Mouse (Mus musculus): ENCODE results near the gene Il1r1. TPM values are rescaled to one million over a fixed set of nuclear protein-coding genes. Genes with fewer than 3 reads are reported as not detected.

Gene Il1r1
- polyA plus RNA-seq (2012; rRNA removed) = 0.78 and 1.5 TPM in 2 replicates

DNA sequence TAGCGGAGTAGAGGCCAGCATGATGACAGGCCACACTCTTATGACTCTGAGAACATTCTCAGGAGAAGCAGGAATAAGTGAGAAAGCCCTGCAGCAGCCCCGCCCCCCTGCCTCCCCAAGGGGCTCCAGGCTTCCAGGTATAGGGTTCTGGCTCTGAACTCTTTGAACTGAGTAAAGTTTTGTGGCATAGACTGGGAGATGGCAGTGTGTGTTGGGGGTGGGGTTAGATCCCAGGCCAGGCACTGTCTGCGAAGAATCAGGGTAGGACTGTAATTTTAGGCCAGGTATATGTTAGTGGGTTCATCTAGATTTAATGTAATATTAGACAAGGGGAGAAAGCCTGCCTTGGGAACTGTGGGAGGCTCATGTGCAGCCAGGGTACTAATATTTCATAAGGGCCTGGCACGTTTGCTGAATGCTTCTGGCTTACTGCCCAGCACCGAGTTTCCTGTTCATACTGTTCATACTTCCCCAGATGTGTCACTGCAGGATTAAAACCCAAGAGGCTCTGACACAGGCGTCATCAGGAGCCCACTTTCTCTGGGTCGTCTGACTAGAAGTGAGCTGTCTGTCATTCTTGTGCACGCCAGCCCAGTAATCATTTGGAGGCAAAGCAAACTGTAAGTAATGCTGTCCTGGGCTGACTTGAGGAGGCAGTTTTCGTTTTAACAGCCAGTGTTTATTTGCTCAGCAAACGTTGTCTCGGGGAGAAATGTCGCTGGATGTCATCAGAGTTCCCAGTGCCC lies at the start of gene Il1r1:
Gene Il1r1 (plus strand): TSS at position 542 of the 746 bp plus-strand sequence.

DNA sequence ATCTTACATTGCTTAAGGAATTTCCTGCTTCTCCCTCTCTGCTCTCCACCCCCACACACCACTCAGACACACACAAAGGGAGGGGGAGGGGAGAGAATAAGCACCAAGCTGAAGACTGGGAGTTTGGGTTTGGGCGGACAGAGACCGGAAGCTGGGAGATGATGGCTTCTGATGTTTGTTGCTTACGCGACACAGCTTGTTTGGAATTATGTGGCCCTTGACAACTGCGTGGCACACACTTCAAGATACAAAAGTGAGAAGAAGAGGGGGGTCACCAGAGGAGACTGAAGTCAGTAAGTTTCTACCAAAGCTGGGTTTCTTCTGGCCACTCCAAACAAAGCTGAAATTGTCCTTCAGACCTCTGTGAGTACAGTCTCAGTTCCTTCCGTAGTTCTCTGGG lies 99.6 kb downstream of the Il1r1 start, which contains the start of gene Il1rl2:
Gene Il1rl2 (plus strand): TSS at position 154 of the 400 bp plus-strand sequence.

Other genes starting within 250 kb of the Il1r1 start
- gene Il1r2, start 151.0 kb upstream of the Il1r1 start, polyA plus RNA-seq (2012; rRNA removed) = 0.48 and 4.7 TPM in 2 replicates
- 0.91 and 1.8 TPM in 2 replicates for gene Il1rl2, start 99.5 kb downstream of the Il1r1 start, polyA plus RNA-seq (2012; rRNA removed)
- 0.09 and 0.12 TPM in 2 replicates for gene Il1rl1, start 204.5 kb downstream of the Il1r1 start, polyA plus RNA-seq (2012; rRNA removed)
- 0.03 and 0.04 TPM in 2 replicates for gene Il18r1, start 240.5 kb downstream of the Il1r1 start, polyA plus RNA-seq (2012; rRNA removed)

Measured in central nervous system, embryonic 18 days (tissue).